Mouse (Mus musculus): Measurements from ENCODE around the gene Spry2. TPM values are rescaled to one million over a fixed set of nuclear protein-coding genes. Genes with fewer than 3 reads are reported as not detected.

Gene Spry2
- polyA plus RNA-seq, 1 experiment from 2014 or later, result 53.2 TPM

DNA sequence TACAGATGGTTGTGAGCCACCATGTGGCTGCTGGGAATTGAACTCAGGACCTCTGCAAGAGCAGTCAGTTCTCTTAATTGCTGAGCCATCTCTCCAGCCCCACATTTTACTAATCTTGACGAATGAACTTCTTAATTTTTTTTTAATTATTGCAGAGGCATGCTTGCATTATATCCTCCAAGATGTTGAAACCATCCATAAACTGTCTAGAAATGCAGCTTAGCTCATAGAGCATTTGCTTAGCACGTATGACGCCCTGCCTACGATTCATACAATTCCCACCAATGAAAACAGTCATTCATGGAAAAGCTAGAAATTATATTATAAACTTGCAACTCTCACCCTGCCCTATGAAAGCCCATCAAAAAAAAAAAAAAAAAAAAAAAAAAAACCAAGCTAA lies 8.9 kb upstream of the Spry2 start:
- Histone ChIP-seq H3K36me3 (no peaks in the 10 kb centered on the region), H3K4me1 (no peaks in the 10 kb centered on the region), H3K9me3 (replicated peaks) (no peaks in the 10 kb centered on the region), H3K4me3 (replicated peaks) (no peak overlapping the region), H3K27me3 (no peaks in the 10 kb centered on the region), H3K9ac (no peak overlapping the region), H3K27ac (replicated peaks) (no peak overlapping the region), H3K4me2 (replicated peaks) (no peak overlapping the region)
- no peak for ATAC-seq (ENCODE audit: insufficient number of reproducible peaks, low FRiP score, low TSS enrichment, low read depth)
- WGBS, result 89% methylated on average over 4 of the region's 4 CpGs

DNA sequence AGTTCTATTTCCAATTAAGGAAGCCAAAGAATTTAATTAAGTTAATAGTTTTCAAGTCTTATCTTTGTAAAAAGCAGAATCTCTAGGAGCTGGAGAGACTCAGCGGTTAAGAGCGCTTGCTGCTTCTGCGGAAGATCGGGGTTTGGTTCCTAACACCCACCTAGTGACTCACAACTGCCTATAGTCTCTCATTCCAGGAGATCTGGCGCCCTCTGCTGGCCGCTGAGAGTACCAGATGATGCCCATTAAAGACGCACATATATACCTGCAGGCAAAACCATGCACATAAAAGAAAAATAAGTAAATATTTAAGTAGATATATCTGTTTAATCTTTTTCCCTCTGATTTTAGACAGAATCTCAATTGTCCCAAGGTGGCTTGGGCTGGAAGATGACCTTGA lies 6.2 kb upstream of the Spry2 start:
- H3K4me1 ChIP-seq, result 0 out of 2 replicates have a peak, but pooled peaks cover 3% of the 10 kb centered on the region
- 86% methylated on average over 7 of the region's 7 CpGs for WGBS
- H3K9ac ChIP-seq, result no peak overlapping the region
- no peaks in the 10 kb centered on the region for H3K9me3 ChIP-seq (replicated peaks)
- H3K4me2 ChIP-seq (replicated peaks), result no peak overlapping the region
- H3K4me3 ChIP-seq (replicated peaks), result no peak overlapping the region
- no peak overlapping the region for H3K27ac ChIP-seq (replicated peaks)
- no peaks in the 10 kb centered on the region for H3K27me3 ChIP-seq
- ATAC-seq (ENCODE audit: insufficient number of reproducible peaks, low FRiP score, low TSS enrichment, low read depth), result no peak
- no peaks in the 10 kb centered on the region for H3K36me3 ChIP-seq

DNA sequence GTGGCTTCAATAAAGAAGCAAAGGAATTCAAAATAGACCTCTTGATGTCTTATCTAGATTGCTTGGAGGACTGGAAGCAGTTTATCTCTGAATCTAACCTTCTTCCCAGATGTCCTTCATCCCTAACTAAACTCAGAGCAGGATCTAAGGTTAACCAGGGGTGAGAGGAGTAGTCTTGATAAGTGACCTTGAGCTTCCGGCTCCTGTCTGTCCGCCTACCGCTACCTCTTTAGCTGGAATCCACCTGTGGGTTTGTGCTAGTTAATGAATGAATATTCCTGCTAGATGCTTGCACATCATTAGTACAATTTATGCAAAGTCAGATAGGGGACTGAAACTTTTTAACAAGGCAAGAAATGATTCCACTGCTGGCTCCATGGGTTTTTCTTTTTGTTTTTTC lies 4.2 kb upstream of the Spry2 start:
- H3K4me2 ChIP-seq (replicated peaks), result no peak overlapping the region
- 0 out of 2 replicates have a peak, but pooled peaks cover 3% of the 10 kb centered on the region for H3K4me1 ChIP-seq
- ATAC-seq (ENCODE audit: insufficient number of reproducible peaks, low FRiP score, low TSS enrichment, low read depth), result no peak
- H3K4me3 ChIP-seq (replicated peaks), result no peak overlapping the region
- no peaks in the 10 kb centered on the region for H3K36me3 ChIP-seq
- no peak overlapping the region for H3K9ac ChIP-seq
- WGBS, result 80% methylated on average over 3 of the region's 3 CpGs
- H3K27ac ChIP-seq (replicated peaks), result no peak overlapping the region
- H3K9me3 ChIP-seq (replicated peaks), result no peaks in the 10 kb centered on the region
- no peaks in the 10 kb centered on the region for H3K27me3 ChIP-seq

DNA sequence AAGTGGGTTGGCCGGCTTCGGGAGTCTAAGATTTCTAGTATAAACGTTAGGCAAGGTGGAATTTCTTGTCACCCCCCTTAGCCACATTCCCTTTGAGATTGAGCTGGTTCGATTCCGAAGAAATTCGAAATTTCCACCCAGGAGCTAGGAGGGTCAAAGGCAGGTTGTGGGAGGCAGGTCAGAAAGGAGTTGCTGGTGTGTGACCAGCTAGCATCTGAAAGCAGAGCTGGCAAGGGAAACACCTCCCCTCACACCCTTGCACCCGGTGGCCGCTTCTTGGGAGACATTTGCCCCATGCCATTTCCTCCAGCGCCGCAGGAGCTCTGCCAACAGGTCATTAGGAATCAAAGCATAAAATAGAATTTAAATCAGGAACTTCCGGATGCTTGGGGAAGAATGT lies 2.5 kb upstream of the Spry2 start:
- 0 out of 2 replicates have a peak, but pooled peaks cover 3% of the 10 kb centered on the region for H3K4me1 ChIP-seq
- peak overlapping the region; percentile 95 for H3K4me2 ChIP-seq (replicated peaks)
- no peak for ATAC-seq (ENCODE audit: insufficient number of reproducible peaks, low FRiP score, low TSS enrichment, low read depth)
- no peaks in the 10 kb centered on the region for H3K27me3 ChIP-seq
- H3K4me3 ChIP-seq (replicated peaks), result peak overlapping the region; percentile 80
- peak overlapping the region; percentile 100; the same call in 1 of the 2 replicates for H3K27ac ChIP-seq (replicated peaks)
- H3K36me3 ChIP-seq, result no peaks in the 10 kb centered on the region
- H3K9ac ChIP-seq, result no peak overlapping the region
- 7% methylated on average over 11 of the region's 11 CpGs for WGBS
- no peaks in the 10 kb centered on the region for H3K9me3 ChIP-seq (replicated peaks)

DNA sequence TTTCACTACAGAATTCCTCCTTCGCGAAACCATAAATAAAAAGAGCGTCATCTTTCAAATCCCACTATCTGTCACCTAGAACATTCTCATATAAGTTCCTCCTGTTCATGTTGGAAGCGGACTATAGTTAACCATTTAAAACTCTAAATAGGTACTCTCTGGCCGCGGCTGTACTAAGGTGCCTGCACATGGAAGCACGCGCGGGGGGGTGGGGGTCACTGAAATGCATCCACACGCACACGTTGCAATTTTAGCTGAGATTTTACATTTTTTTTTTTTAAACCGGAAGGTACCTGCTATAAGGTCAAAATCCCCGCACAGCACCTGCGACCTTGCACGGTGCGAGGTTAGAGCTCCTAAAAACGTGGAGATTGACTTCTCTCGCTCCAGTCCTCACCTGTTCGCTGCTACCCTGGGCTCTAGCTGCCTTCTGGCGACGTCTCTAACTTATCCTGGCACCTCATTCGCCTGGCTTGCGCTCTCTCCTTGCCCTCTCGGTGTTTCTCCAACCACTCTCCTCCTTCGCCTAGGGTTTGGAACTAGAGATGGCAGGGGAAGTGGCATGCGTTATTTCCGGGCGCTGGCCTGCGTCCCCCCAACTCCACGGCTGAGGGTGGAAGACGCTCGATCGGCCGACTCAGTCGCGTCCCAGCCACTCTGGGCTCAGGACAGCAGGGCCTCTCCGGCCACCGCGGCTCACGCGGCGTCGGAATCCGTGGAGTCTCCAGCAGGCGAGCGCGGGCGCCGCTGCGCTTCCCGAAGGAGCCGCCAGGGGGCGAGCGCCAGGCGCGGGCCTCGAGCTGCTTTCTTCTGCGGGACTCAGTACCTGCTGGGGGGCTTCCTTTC lies 1.9 kb upstream of the Spry2 start:
- H3K9me3 ChIP-seq (replicated peaks), result no peaks in the 10 kb centered on the region
- no peaks in the 10 kb centered on the region for H3K27me3 ChIP-seq
- peak overlapping the region; percentile 58 for H3K9ac ChIP-seq
- under 1% methylated on average over 58 of the region's 58 CpGs for WGBS
- no peak for ATAC-seq (ENCODE audit: insufficient number of reproducible peaks, low FRiP score, low TSS enrichment, low read depth)
- no peaks in the 10 kb centered on the region for H3K36me3 ChIP-seq
- H3K4me3 ChIP-seq (replicated peaks), result peak overlapping the region; percentile 80
- peak overlapping the region; percentile 95 for H3K4me2 ChIP-seq (replicated peaks)
- H3K27ac ChIP-seq (replicated peaks), result peak overlapping the region; percentile 100
- H3K4me1 ChIP-seq, result peaks cover 7% of the 10 kb centered on the region

DNA sequence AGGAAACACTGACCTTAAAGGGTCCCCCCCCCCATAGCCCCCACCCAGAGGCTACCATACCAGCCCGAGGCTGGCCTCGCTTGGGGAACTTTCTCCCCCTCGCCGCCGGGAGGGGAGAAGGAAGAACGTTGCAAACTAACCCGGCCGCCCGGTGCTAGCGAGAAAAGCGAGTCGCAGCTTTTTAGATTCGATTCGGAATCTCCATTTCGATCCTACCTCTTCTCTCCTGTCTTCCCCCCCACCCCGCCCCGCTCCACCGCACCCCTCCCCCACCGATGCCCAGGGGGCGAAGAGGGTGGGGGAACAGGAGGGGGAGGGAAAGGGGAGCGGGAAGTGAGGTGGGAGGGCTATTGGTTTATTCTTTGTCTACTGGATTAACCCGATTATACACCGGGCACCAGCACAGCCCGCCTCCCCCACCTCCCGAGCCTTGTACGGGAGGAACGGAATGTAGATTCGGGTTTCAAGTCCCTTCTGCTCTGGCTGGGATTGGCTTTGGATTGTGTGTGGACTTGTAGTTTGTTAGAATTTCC lies 1.0 kb upstream of the Spry2 start:
- Histone ChIP-seq H3K9ac (peak overlapping the region; percentile 54), H3K9me3 (replicated peaks) (no peaks in the 10 kb centered on the region), H3K36me3 (no peaks in the 10 kb centered on the region), H3K4me3 (replicated peaks) (peak overlapping the region; percentile 80), H3K4me1 (peaks cover 16% of the 10 kb centered on the region), H3K4me2 (replicated peaks) (peak overlapping the region; percentile 95), H3K27ac (replicated peaks) (peak overlapping the region; percentile 100), H3K27me3 (no peaks in the 10 kb centered on the region)
- peak; percentile 55 for ATAC-seq (ENCODE audit: insufficient number of reproducible peaks, low FRiP score, low TSS enrichment, low read depth)
- under 1% methylated on average over 28 of the region's 28 CpGs for WGBS

DNA sequence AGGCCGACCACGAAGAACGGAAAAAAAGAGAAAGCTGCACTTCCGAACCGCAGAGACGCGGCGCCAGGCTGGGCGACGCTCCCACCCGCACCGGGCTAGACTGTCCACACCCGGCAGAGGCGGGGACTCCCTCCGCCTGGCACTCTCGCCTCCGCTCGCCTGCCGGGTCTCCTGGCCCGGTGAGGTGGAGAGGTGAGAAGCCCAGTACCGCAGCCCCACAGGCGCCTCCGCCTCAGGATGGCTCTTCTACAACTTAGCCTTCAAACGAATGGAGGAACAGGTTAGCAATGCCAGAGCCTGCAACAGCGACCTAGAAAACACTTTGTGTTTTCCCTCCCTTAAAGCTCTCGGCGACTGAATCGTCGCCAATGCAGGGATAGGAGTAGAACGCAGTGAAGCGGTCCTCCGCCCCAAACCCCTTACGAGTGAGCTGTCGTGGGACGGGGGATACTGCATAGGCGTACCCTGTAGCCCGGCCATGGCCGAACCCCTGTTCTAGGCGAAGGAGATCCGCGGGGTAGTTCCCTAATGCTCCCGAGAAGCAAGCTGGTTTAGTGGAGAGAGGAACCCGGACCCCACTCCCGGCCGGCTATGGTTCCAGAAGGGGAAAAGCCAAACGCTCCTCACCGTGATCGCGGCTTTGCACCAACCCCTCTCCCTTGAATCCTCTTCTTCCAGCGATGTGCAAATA lies 513 bp downstream of the Spry2 start:
- Histone ChIP-seq H3K4me2 (replicated peaks) (peak overlapping the region; percentile 95), H3K4me3 (replicated peaks) (peak overlapping the region; percentile 80), H3K27me3 (no peaks in the 10 kb centered on the region), H3K9ac (peak overlapping the region; percentile 88), H3K9me3 (replicated peaks) (no peaks in the 10 kb centered on the region), H3K36me3 (no peaks in the 10 kb centered on the region), H3K27ac (replicated peaks) (peak overlapping the region; percentile 100), H3K4me1 (peaks cover 19% of the 10 kb centered on the region)
- WGBS, result under 1% methylated on average over 50 of the region's 50 CpGs
- ATAC-seq (ENCODE audit: insufficient number of reproducible peaks, low FRiP score, low TSS enrichment, low read depth), result no peak

DNA sequence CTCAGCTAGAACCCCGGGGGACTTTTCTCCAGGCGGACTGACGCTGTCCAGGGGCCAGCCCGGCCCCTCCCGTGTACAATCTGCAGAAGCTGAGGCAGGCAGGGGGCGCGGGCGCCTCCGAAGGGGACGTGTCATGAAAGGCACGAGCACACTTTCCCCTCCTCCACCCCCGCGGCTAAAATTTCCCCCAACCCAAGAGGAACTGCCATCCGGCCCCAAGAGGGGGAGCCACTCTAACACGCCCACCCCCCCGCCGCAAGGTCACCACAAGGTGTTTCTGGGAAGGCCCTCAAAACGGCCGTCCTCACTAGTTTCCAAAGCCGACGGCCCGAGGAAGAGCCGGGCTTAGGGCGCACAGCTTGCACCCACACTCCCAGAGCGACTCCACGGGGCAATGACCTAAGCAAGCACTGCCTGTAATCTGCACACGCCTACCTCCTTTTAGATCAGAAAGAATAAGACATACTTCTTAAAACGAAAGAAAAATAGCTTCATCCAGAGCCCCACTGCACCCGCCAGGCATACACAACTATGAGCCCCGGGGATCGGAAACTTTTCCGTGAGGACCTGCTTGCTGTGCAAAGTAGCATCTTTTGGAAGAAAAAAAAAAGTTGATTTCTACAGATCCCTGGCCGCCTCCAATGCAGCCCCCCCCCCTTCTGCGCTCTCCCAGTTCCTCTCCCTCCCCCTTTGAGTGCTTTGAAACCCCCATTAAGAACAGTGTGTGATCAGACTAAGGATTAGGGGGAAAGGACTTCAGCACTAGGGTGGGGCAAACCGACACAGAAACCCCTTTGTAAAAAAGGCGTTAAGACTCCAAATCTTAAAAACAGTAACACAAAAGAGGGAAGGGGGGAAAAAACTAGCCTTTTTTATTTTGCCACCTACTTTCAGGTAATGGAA lies 1.4 kb downstream of the Spry2 start:
- H3K9ac ChIP-seq, result peak overlapping the region; percentile 88
- H3K27me3 ChIP-seq, result no peaks in the 10 kb centered on the region
- ATAC-seq (ENCODE audit: insufficient number of reproducible peaks, low FRiP score, low TSS enrichment, low read depth), result no peak
- under 1% methylated on average over 36 of the region's 36 CpGs for WGBS
- peaks cover 28% of the 10 kb centered on the region for H3K4me1 ChIP-seq
- no peaks in the 10 kb centered on the region for H3K9me3 ChIP-seq (replicated peaks)
- peak overlapping the region; percentile 95 for H3K4me2 ChIP-seq (replicated peaks)
- peak overlapping the region; percentile 80 for H3K4me3 ChIP-seq (replicated peaks)
- no peaks in the 10 kb centered on the region for H3K36me3 ChIP-seq
- peak overlapping the region; percentile 100 for H3K27ac ChIP-seq (replicated peaks)

DNA sequence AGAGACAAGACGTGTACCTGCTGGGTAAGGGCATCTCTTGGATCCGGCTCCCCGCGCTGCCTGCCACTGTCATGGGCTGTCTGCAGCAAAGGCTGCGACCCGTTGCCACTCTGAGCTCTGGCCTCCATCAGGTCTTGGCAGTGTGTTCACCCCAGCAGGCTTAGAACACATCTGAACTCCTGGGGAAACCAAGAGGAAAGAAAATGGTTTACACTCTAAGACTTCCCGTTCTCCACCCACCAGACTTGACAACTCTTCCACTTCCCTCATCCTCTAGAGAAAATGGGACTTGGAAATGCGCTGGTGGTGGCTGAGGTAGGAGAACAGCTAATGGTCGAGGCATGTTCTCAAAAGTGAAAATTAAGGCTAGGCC lies 3.0 kb downstream of the Spry2 start:
- Histone ChIP-seq H3K9ac (peak overlapping the region; percentile 88), H3K4me2 (replicated peaks) (peak overlapping the region; percentile 95), H3K36me3 (no peaks in the 10 kb centered on the region), H3K4me1 (peaks cover 31% of the 10 kb centered on the region), H3K27ac (replicated peaks) (peak overlapping the region; percentile 60; the same call in 1 of the 2 replicates), H3K4me3 (replicated peaks) (peak overlapping the region; percentile 80), H3K9me3 (replicated peaks) (no peaks in the 10 kb centered on the region), H3K27me3 (no peaks in the 10 kb centered on the region)
- no peak for ATAC-seq (ENCODE audit: insufficient number of reproducible peaks, low FRiP score, low TSS enrichment, low read depth)
- 19% methylated on average over 9 of the region's 9 CpGs for WGBS

DNA sequence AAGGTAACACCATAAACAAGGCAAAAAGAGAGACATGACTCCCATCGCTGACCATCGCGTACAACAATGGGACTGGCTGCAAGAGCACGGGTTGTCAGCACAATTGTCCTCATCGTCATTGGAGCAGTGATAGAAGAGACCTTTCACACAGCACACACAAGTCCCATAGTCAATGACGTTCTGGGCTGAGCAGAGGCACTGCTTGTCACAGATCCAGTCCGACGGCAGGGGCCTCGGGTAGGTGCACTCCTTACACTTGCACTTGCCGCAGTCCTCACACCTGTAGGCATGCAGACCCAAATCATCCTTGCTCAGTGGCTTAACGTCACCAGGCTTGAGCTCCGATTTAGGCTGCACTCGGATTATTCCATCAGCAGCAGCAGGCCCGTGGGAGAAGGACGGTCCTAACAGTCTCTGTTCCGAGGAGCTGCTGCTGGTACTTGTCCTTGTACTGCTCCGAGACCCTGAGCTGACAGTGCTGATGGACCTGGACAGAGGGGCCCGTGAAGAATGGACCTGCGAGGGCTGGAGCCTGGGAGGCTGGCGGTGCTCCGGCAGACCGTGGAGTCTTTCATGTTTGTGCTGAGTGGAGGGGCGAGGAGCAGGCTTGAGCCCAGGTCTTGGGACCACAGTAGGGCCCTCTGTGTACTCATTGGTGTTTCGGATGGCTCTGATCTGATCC lies 3.5 kb downstream of the Spry2 start:
- H3K27ac ChIP-seq (replicated peaks), result peak overlapping the region; percentile 60; the same call in 1 of the 2 replicates
- peaks cover 31% of the 10 kb centered on the region for H3K4me1 ChIP-seq
- no peaks in the 10 kb centered on the region for H3K9me3 ChIP-seq (replicated peaks)
- WGBS, result 41% methylated on average over 24 of the region's 24 CpGs
- peak overlapping the region; percentile 80 for H3K4me3 ChIP-seq (replicated peaks)
- no peaks in the 10 kb centered on the region for H3K27me3 ChIP-seq
- peak overlapping the region; percentile 95 for H3K4me2 ChIP-seq (replicated peaks)
- H3K36me3 ChIP-seq, result no peaks in the 10 kb centered on the region
- H3K9ac ChIP-seq, result peak overlapping the region; percentile 88
- ATAC-seq (ENCODE audit: insufficient number of reproducible peaks, low FRiP score, low TSS enrichment, low read depth), result no peak
